Mouse (Mus musculus): ENCODE results near the gene Gm21833. TPM values are rescaled to one million over a fixed set of nuclear protein-coding genes. Genes with fewer than 3 reads are reported as not detected.
"Not testable (repeated sequence)": the region's sequence is repeated elsewhere in the genome, so short reads cannot be mapped to it uniquely, and the experiment has no call there.

Gm21833 gene
- total RNA-seq (2012; rRNA removed) (not detected in 2 replicates), total RNA-seq (2014; rRNA removed) (not detected in 2 replicates), polyA plus RNA-seq (2012; ENCODE audit: insufficient read length, low read depth) (not detected in 2 replicates)

DNA sequence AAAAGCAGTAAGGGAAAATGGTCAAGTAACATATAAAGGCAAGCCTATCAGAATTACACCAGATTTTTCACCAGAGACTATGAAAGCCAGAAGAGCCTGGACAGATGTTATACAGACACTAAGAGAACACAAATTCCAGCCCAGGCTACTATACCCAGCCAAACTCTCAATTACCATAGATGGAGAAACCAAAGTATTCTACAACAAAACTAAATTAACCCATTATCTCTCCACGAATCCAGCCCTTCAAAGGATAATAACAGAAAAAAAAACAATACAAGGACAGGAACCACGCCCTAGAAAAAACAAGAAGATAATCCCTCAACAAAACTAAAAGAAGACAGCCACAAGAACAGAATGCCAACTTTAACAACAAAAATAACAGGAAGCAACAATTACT is at the start of gene Gm21833:
TSS of gene Gm21833 (plus strand) at position 301 of the 400 bp plus-strand sequence.
- dilution Hi-C loops (cut with MboI; ENCODE audit: extremely low pct_ligation_motif_present, extremely low pct_unique_long_range_greater_than_20kb, low sequenced_read_pairs); H3K4me2 ChIP-seq (ENCODE audit: insufficient read depth, low read depth, poor library complexity, severe bottlenecking); H3K27me3 ChIP-seq (replicated peaks); H3K4me1 ChIP-seq (ENCODE audit: control insufficient read depth in 1 of 2, insufficient read depth in 2 of 2); H3K36me3 ChIP-seq (replicated peaks in 1 of 2; ENCODE audit: control insufficient read depth in 1 of 2, insufficient read depth in 1 of 2, low read length in 1 of 2); H3K4me3 ChIP-seq (replicated peaks in 1 of 3; ENCODE audit: low read depth in 2 of 3, low read length in 2 of 3, poor library complexity in 1 of 3); H3K27ac ChIP-seq (ENCODE audit: insufficient read depth, low read depth); DNase-seq (ENCODE audit: extremely low read depth); H3K9ac ChIP-seq (ENCODE audit: insufficient read depth, low read depth); H3K79me2 ChIP-seq (replicated peaks; ENCODE audit: control insufficient read depth, extremely low read depth, insufficient read depth, poor library complexity, severe bottlenecking); in situ Hi-C loops (cut with MboI; ENCODE audit: low pct_ligation_motif_present, low pct_unique_long_range_greater_than_20kb, low sequenced_read_pairs): not testable (repeated sequence)
- peaks cover 17% of the 10 kb centered on the region for H3K9me3 ChIP-seq (replicated peaks; ENCODE audit: low read length)

GRCm38 (mm10) chr16:82789521-82789920 is 38.7 kb upstream of the Gm21833 start:
- no peaks in the 10 kb centered on the region for H3K4me1 ChIP-seq (ENCODE audit: control insufficient read depth in 1 of 2, insufficient read depth in 2 of 2)
- no peaks in the 10 kb centered on the region for H3K36me3 ChIP-seq (replicated peaks in 1 of 2; ENCODE audit: control insufficient read depth in 1 of 2, insufficient read depth in 1 of 2, low read length in 1 of 2)
- no peak for DNase-seq (ENCODE audit: extremely low read depth)
- H3K9ac ChIP-seq (ENCODE audit: insufficient read depth, low read depth), result no peak overlapping the region
- H3K27ac ChIP-seq (ENCODE audit: insufficient read depth, low read depth), result no peak overlapping the region
- H3K4me2 ChIP-seq (ENCODE audit: insufficient read depth, low read depth, poor library complexity, severe bottlenecking), result no peak overlapping the region
- H3K27me3 ChIP-seq (replicated peaks), result no peaks in the 10 kb centered on the region
- H3K9me3 ChIP-seq (replicated peaks; ENCODE audit: low read length), result peaks cover 28% of the 10 kb centered on the region
- in situ Hi-C loops (cut with MboI; ENCODE audit: low pct_ligation_motif_present, low pct_unique_long_range_greater_than_20kb, low sequenced_read_pairs), result no loop called here
- dilution Hi-C loops (cut with MboI; ENCODE audit: extremely low pct_ligation_motif_present, extremely low pct_unique_long_range_greater_than_20kb, low sequenced_read_pairs), result no loop called here
- no peaks in the 10 kb centered on the region; the same call in 1 of the 2 replicates for H3K79me2 ChIP-seq (replicated peaks; ENCODE audit: control insufficient read depth, extremely low read depth, insufficient read depth, poor library complexity, severe bottlenecking)
- H3K4me3 ChIP-seq (replicated peaks in 1 of 3; ENCODE audit: low read depth in 2 of 3, low read length in 2 of 3, poor library complexity in 1 of 3), result no peak overlapping the region
- no peak for TF ChIP-seq IRF4 (IDR thresholded peaks at IDR 0.05; ENCODE audit: low read depth, low read length)
- peak; percentile 71 for TF ChIP-seq ZNF384 (IDR thresholded peaks at IDR 0.05; ENCODE audit: low read depth, low read length)

DNA sequence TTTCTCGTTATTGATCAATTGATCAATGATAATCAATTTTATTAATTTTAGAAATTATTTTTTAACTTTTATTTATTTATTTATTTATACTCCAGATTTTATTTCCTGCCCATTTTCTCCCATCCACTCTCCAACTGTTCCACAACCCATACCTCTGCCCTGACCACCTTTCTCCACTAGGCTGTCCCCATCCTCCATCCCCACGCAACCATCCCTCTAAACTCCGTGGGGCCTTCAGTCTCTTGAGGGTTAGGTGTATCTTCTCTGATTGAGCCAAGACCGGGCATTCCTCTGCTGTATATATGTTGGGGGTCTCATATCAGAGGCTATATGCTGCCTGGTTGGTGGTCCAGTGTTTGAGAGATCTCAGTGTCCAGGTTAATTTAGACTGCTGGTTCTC is 31.7 kb upstream of the Gm21833 start:
- peaks cover 24% of the 10 kb centered on the region for H3K9me3 ChIP-seq (replicated peaks; ENCODE audit: low read length)
- in situ Hi-C loops (cut with MboI; ENCODE audit: low pct_ligation_motif_present, low pct_unique_long_range_greater_than_20kb, low sequenced_read_pairs), result no loop called here
- H3K9ac ChIP-seq (ENCODE audit: insufficient read depth, low read depth), result no peak overlapping the region
- no peak for DNase-seq (ENCODE audit: extremely low read depth)
- H3K36me3 ChIP-seq (replicated peaks in 1 of 2; ENCODE audit: control insufficient read depth in 1 of 2, insufficient read depth in 1 of 2, low read length in 1 of 2), result no peaks in the 10 kb centered on the region
- no peak overlapping the region for H3K27ac ChIP-seq (ENCODE audit: insufficient read depth, low read depth)
- no peaks in the 10 kb centered on the region for H3K27me3 ChIP-seq (replicated peaks)
- no peaks in the 10 kb centered on the region for H3K79me2 ChIP-seq (replicated peaks; ENCODE audit: control insufficient read depth, extremely low read depth, insufficient read depth, poor library complexity, severe bottlenecking)
- no peak overlapping the region for H3K4me2 ChIP-seq (ENCODE audit: insufficient read depth, low read depth, poor library complexity, severe bottlenecking)
- H3K4me3 ChIP-seq (replicated peaks in 1 of 3; ENCODE audit: low read depth in 2 of 3, low read length in 2 of 3, poor library complexity in 1 of 3), result no peak overlapping the region
- TF ChIP-seq ELF1 (IDR thresholded peaks at IDR 0.05; ENCODE audit: low read depth, low read length), result no peak
- no peak for TF ChIP-seq ZC3H11A (IDR thresholded peaks at IDR 0.05; ENCODE audit: low read depth, low read length)
- TF ChIP-seq MXI1 (IDR thresholded peaks at IDR 0.05; ENCODE audit: low read depth, low read length), result no peak
- no peaks in the 10 kb centered on the region for H3K4me1 ChIP-seq (ENCODE audit: control insufficient read depth in 1 of 2, insufficient read depth in 2 of 2)
- dilution Hi-C loops (cut with MboI; ENCODE audit: extremely low pct_ligation_motif_present, extremely low pct_unique_long_range_greater_than_20kb, low sequenced_read_pairs), result no loop called here

DNA sequence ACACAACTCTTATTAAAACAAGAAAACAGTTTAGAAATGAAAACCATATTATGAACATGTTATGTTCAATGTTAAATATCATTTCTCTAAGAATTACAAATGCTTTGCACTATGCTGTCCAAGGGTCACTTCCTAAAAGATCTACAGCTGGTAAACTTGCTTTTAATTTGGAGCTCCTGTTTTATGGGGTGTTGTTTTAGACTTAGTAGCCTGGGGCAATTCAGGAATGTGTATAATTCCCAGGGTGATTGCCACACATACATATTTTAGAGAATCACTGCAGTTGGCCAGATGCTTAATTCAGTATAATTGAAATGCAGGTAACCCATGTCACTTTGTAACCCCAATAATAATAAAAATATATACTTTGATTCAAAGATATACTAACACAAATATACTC is 12.9 kb upstream of the Gm21833 start:
- H3K9ac ChIP-seq (ENCODE audit: insufficient read depth, low read depth), result no peak overlapping the region
- TF ChIP-seq IRF4 (IDR thresholded peaks at IDR 0.05; ENCODE audit: low read depth, low read length) (no peak), PAX5 (IDR thresholded peaks at IDR 0.05; ENCODE audit: low read length) (no peak), MXI1 (IDR thresholded peaks at IDR 0.05; ENCODE audit: low read depth, low read length) (no peak), USF1 (IDR thresholded peaks at IDR 0.05; ENCODE audit: low read depth, low read length) (no peak), RCOR1 (conservative IDR thresholded peaks at IDR 0.05; ENCODE audit: low read depth, low read length) (no peak), ZC3H11A (IDR thresholded peaks at IDR 0.05; ENCODE audit: low read depth, low read length) (no peak), MAFK (IDR thresholded peaks at IDR 0.05; ENCODE audit: insufficient replicate concordance, low read length) (no peak), SIN3A (IDR thresholded peaks at IDR 0.05; ENCODE audit: low read length) (no peak), MAX (IDR thresholded peaks at IDR 0.05; ENCODE audit: low read length) (no peak), ELF1 (IDR thresholded peaks at IDR 0.05; ENCODE audit: low read depth, low read length) (no peak), TCF12 (IDR thresholded peaks at IDR 0.05; ENCODE audit: low read depth, low read length) (no peak), JUN (IDR thresholded peaks at IDR 0.05; ENCODE audit: insufficient read depth, low read depth, low read length) (no peak), MAZ (IDR thresholded peaks at IDR 0.05; ENCODE audit: low read depth, low read length) (no peak), MEF2A (IDR thresholded peaks at IDR 0.05; ENCODE audit: borderline replicate concordance, low read depth, low read length) (no peak)
- no peaks in the 10 kb centered on the region for H3K36me3 ChIP-seq (replicated peaks in 1 of 2; ENCODE audit: control insufficient read depth in 1 of 2, insufficient read depth in 1 of 2, low read length in 1 of 2)
- H3K27ac ChIP-seq (ENCODE audit: insufficient read depth, low read depth), result no peak overlapping the region
- H3K4me3 ChIP-seq (replicated peaks in 1 of 3; ENCODE audit: low read depth in 2 of 3, low read length in 2 of 3, poor library complexity in 1 of 3), result no peak overlapping the region
- no peaks in the 10 kb centered on the region for H3K79me2 ChIP-seq (replicated peaks; ENCODE audit: control insufficient read depth, extremely low read depth, insufficient read depth, poor library complexity, severe bottlenecking)
- dilution Hi-C loops (cut with MboI; ENCODE audit: extremely low pct_ligation_motif_present, extremely low pct_unique_long_range_greater_than_20kb, low sequenced_read_pairs), result no loop called here
- in situ Hi-C loops (cut with MboI; ENCODE audit: low pct_ligation_motif_present, low pct_unique_long_range_greater_than_20kb, low sequenced_read_pairs), result no loop called here
- no peaks in the 10 kb centered on the region for H3K27me3 ChIP-seq (replicated peaks)
- no peaks in the 10 kb centered on the region for H3K4me1 ChIP-seq (ENCODE audit: control insufficient read depth in 1 of 2, insufficient read depth in 2 of 2)
- peaks cover 34% of the 10 kb centered on the region for H3K9me3 ChIP-seq (replicated peaks; ENCODE audit: low read length)
- H3K4me2 ChIP-seq (ENCODE audit: insufficient read depth, low read depth, poor library complexity, severe bottlenecking), result no peak overlapping the region
- DNase-seq (ENCODE audit: extremely low read depth), result no peak
